Mouse (Mus musculus) heart, postnatal 0 days (tissue): Measurements from ENCODE around the gene Rps5.
"Not testable (repeated sequence)": the region's sequence is repeated elsewhere in the genome, so short reads cannot be mapped to it uniquely, and the experiment has no call there.

Source experiments
- CTCF ChIP-seq: IDR thresholded peaks from 2 replicates; pipeline ENCODE4 v1.5.1; 2016; ENCODE audit warnings: antibody characterized with exemption, control low read depth, low read depth
- EP300 ChIP-seq: IDR thresholded peaks from 2 replicates; pipeline ENCODE4 v1.6.1; 2016; ENCODE audit warnings: antibody characterized with exemption, low read depth

GRCm38 (mm10) chr7:12920495-12920894 is 1.6 kb upstream of the Rps5 start:
- TF ChIP-seq EP300, CTCF: not testable (repeated sequence)
